Mouse (Mus musculus): Measurements from ENCODE around the gene Rcn1. TPM values are rescaled to one million over a fixed set of nuclear protein-coding genes. Genes with fewer than 3 reads are reported as not detected.

The Rcn1 gene
- total RNA-seq, 2 experiments from 2014 or later, result 3.4 to 8.2 TPM

- ATAC-seq (replicated peaks; ENCODE audit: low FRiP score, poor library complexity, severe bottlenecking), result no peak
Measured at GRCm38 (mm10) chr2:105358040-105358439, 41.1 kb downstream of the Rcn1 start.

GRCm38 (mm10) chr2:105356791-105357190, 42.3 kb downstream of the Rcn1 start:
- ATAC-seq (replicated peaks; ENCODE audit: low FRiP score, poor library complexity, severe bottlenecking), result no peak

GRCm38 (mm10) chr2:105348886-105349285, 50.2 kb downstream of the Rcn1 start:
- ATAC-seq (replicated peaks; ENCODE audit: low FRiP score, poor library complexity, severe bottlenecking), result no peak

- ATAC-seq (replicated peaks; ENCODE audit: low FRiP score, poor library complexity, severe bottlenecking), result no peak
Measured at GRCm38 (mm10) chr2:105339993-105340392, 59.1 kb downstream of the Rcn1 start.

DNA sequence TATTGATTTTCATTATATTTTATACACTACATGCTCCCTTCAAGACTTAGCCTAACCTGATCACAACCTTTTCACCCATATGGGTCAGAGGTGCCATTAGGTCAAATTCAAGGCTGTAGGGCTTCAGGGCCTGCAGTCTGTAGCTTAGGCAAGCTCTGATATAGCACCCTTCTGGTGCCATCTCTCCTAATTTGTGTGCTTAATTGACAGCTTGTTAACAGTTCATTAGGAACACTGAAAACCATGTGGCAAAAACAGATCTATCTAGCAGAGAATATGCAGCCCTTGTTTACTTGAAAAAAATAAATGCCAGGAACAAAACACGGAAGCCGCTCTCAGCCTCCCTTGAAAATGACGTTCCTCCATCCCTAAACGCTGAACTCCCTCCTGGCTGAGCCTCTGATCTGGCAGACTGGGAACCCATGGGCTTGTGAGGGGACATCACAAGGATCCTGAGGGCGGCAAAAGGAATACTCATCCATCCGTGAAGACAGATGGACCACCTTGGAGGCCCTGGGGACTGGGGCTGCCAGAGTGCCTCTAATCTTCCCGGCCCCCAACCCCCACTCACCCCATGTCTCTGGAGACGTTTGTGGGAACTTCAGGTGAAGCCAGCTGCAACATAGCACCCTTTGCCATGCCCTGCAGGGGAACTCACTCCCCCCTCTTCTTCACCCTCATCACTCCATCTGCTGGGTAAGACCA, 61.8 kb downstream of the Rcn1 start:
- ATAC-seq (replicated peaks; ENCODE audit: low FRiP score, poor library complexity, severe bottlenecking), result no peak

DNA sequence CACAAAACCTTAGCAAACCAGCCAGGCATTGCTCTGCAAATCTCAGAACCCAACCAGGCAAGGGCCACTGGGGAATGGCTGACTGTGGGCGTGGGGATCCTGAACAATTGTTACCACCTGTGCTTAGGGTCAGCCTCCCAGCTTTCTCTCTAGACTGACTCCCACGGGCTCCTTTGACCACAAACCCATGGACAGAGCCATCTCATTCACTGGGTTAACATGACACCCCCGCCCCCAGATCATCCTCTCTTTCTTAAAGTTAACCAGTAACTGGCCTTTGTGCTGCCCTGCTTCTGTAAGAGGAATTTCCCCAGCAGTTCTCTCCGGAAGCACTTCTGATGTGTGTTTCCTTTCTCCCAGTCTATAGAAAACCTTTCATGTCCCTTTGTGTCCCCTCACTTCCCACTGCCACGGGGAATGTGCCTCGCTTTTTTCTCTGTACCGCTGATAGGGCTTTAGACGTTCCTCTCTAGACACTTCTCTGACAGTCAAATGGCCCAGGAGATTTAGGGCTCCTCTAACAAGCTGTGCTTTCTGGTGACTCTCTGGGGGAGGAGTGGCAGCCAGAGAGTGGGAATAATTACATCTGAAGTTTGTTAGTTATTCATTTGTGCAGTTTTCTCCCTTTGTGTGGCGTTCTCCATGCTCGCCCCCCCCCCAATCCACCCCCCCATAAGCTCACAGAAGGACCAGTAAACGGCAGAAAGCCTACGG, 62.6 kb downstream of the Rcn1 start:
- no peak for ATAC-seq (replicated peaks; ENCODE audit: low FRiP score, poor library complexity, severe bottlenecking)

Other genes with a start within 250 kb of the Rcn1 start
- not detected in 2 replicates for gene Them7, start 175.0 kb downstream of the Rcn1 start, total RNA-seq (2015; ENCODE audit: low replicate concordance)
- not detected in 2 replicates for gene Them7, start 175.0 kb downstream of the Rcn1 start, total RNA-seq (2017; ENCODE audit: low replicate concordance)

Measured in erythroid progenitor cell, adult 5-6 weeks (primary cell).